Mouse (Mus musculus) liver, postnatal 0 days (tissue): Measurements from ENCODE around the gene Tmem126a.

Experiments
- CTCF ChIP-seq: sonication (generic); IDR thresholded peaks from 2 replicates; pipeline ENCODE4 v1.5.1; 2016; ENCODE audit warnings: antibody characterized with exemption, low read depth
- EP300 ChIP-seq: IDR thresholded peaks from 2 replicates; pipeline ENCODE4 v1.6.1; 2016; ENCODE audit warnings: antibody characterized with exemption, low read depth, mild to moderate bottlenecking

- TF ChIP-seq CTCF, result no peak
- no peak for TF ChIP-seq EP300
Measured at GRCm38 (mm10) chr7:90460330-90460729, 3.3 kb upstream of the Tmem126a start.
